Mouse (Mus musculus) liver, embryonic 16.5 days (tissue): Measurements from ENCODE around the gene Grhpr. TPM values are rescaled to one million over a fixed set of nuclear protein-coding genes. Genes with fewer than 3 reads are reported as not detected.
"Not testable (repeated sequence)": the region's sequence is repeated elsewhere in the genome, so short reads cannot be mapped to it uniquely, and the experiment has no call there.

Experiments
- ATAC-seq: fragments of 200-750 bp; cut with Nextera tagmentation; 2 replicates; pipeline ENCODE4 v1.8.0; 2017; ENCODE audit warnings: low read depth, mild to moderate bottlenecking, moderate number of reproducible peaks, moderate library complexity
- H3K27ac ChIP-seq: fragments of 300-500 bp; sonication (generic); 2 replicates; pipeline ENCODE4 v1.5.1; 2014; ENCODE audit warnings: mild to moderate bottlenecking, low read length
- H3K27me3 ChIP-seq: fragments of 300-500 bp; sonication (generic); 2 replicates; pipeline ENCODE4 v1.6.1; 2014; ENCODE audit warnings: low read depth, low read length, mixed read lengths; ENCODE audit not compliant: control insufficient read depth, insufficient read depth
- H3K36me3 ChIP-seq: fragments of 300-500 bp; sonication (generic); 2 replicates; pipeline ENCODE4 v1.6.1; 2014; ENCODE audit warnings: mild to moderate bottlenecking; ENCODE audit not compliant: control insufficient read depth, insufficient read depth
- H3K4me1 ChIP-seq: fragments of 300-500 bp; sonication (generic); 2 replicates; pipeline ENCODE4 v1.6.1; 2014; ENCODE audit warnings: low read depth, low read length, mixed read lengths; ENCODE audit not compliant: control insufficient read depth
- H3K4me2 ChIP-seq: fragments of 300-500 bp; sonication (generic); 2 replicates; pipeline ENCODE4 v1.6.1; 2014; ENCODE audit warnings: low read depth, low read length, mixed read lengths
- H3K4me3 ChIP-seq: fragments of 300-500 bp; sonication (generic); 2 replicates; pipeline ENCODE4 v1.5.1; 2014; ENCODE audit warnings: low read depth, mild to moderate bottlenecking, low read length
- H3K9ac ChIP-seq: fragments of 300-500 bp; sonication (generic); 2 replicates; pipeline ENCODE4 v1.6.1; 2014; ENCODE audit warnings: low read depth, low read length
- H3K9me3 ChIP-seq: fragments of 300-500 bp; sonication (generic); replicated peaks from 2 replicates; pipeline ENCODE4 v1.6.1; 2016; ENCODE audit warnings: low read length; ENCODE audit not compliant: control insufficient read depth
- WGBS: fragments of 180-500 bp; shearing (Covaris S2); extraction: QIAGEN DNeasy Blood & Tissue Kit; methylation state at CpG from one replicate; pipeline ENCODE4 v1.1.7; 2014; ENCODE audit not compliant: insufficient replicate concordance; 5-methylcytosine and 5-hydroxymethylcytosine counted together
- polyA plus RNA-seq: library from polyadenylated mRNA; unstranded; fragments of >200 nt; fragmentation: Nextera tagmentation; extraction: Ambion mirVana; gene quantifications from 2 replicates; pipeline ENCODE4 v1.2.1, GENCODE M21; 2015

The Grhpr gene
- polyA plus RNA-seq, 1 experiment from 2014 or later: 179 TPM

GRCm38 (mm10) chr4:44946126-44946525, 35.1 kb upstream of the Grhpr start:
- H3K27me3 ChIP-seq, H3K4me2 ChIP-seq, H3K4me1 ChIP-seq, H3K9me3 ChIP-seq, H3K27ac ChIP-seq, ATAC-seq, H3K4me3 ChIP-seq, H3K36me3 ChIP-seq, H3K9ac ChIP-seq: not testable (repeated sequence)
- 87% methylated on average over 2 of the region's 2 CpGs for WGBS

DNA sequence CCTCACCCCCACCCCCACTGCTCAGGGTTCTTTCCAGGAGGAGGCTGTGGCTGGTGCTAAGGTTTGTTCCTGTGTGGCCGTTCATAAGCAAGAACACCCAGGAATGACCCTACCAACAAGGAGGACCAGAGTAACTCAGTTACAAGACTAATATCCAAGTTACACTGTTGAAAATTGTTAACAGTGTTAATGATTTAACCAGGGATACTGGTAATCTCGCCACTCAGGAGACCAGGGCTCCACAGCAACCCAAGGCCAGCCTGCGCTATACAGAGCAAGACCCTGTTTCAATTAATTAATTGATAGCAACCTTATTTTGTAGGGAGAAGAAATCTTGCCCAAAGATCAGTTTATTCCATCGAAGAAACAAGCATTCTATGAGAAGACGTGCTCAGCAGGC, 33.7 kb upstream of the Grhpr start:
- no peaks in the 10 kb centered on the region for H3K27me3 ChIP-seq
- H3K27ac ChIP-seq: no peak overlapping the region
- peaks cover under 1% of the 10 kb centered on the region; the same call in 1 of the 2 replicates for H3K4me1 ChIP-seq
- ATAC-seq: no peak
- 74% methylated on average over 5 of the region's 5 CpGs for WGBS
- no peaks in the 10 kb centered on the region for H3K36me3 ChIP-seq
- no peak overlapping the region for H3K4me3 ChIP-seq
- H3K9ac ChIP-seq: no peak overlapping the region
- H3K9me3 ChIP-seq: no peaks in the 10 kb centered on the region
- no peak overlapping the region for H3K4me2 ChIP-seq

DNA sequence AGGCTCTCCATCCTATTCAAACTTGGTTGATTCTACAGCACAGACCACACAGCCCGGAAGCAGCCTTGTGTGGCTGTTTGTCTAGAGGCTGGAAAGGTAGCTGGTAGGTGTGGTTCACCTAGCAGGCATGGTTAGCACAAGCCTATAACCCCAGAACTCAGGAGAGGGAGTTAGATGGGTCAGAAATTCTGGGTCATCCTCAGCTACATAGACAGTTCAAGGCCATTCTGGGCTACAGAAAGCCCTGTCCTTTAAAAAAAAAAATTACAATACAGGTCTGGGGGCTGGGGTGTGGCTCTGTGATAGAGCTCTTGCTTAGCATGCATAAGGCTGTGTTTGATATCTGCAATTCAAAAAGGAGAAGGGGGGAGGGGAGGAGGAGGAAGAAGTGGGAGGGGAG, 32.9 kb upstream of the Grhpr start:
- H3K27ac ChIP-seq: no peak overlapping the region
- WGBS: 70% methylated on average over 1 of the region's 1 CpGs

DNA sequence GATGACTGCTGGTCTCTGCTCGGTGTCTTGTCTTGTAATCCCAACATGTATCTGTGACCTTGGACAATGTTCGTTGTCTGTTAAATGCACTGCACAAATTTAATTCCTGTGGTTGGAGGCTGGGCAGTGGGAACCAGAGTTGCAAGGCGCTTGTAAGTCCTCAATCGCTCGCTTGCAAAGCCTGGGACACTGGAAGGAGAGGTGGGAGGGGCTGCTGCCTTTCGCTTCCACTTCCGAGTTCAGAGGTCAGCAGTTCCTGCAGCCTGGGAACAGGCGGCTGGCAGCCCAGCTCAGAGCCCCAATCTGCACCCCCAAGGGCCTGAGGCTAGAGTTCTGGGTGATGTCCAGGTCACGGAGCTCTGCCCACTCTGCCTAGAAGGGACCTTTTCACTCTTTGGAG, 28.2 kb upstream of the Grhpr start:
- Histone ChIP-seq H3K4me2 (no peak overlapping the region), H3K27me3 (no peaks in the 10 kb centered on the region), H3K36me3 (no peaks in the 10 kb centered on the region), H3K9ac (no peak overlapping the region), H3K4me1 (no peaks in the 10 kb centered on the region), H3K4me3 (no peak overlapping the region), H3K27ac (no peak overlapping the region), H3K9me3 (no peaks in the 10 kb centered on the region)
- ATAC-seq: no peak
- 68% methylated on average over 9 of the region's 9 CpGs for WGBS

More for the DNA sequence above, 32.9 kb upstream of the Grhpr start:
- Histone ChIP-seq H3K4me1 (no peaks in the 10 kb centered on the region), H3K9ac (no peak overlapping the region), H3K4me2 (no peak overlapping the region), H3K27me3 (no peaks in the 10 kb centered on the region), H3K4me3 (no peak overlapping the region), H3K9me3 (no peaks in the 10 kb centered on the region), H3K36me3 (no peaks in the 10 kb centered on the region)
- ATAC-seq: no peak

GRCm38 (mm10) chr4:44958776-44959175, 22.4 kb upstream of the Grhpr start:
- no peak for ATAC-seq
- Histone ChIP-seq H3K4me3 (no peak overlapping the region), H3K9ac (no peak overlapping the region), H3K27ac (no peak overlapping the region), H3K4me2 (no peak overlapping the region), H3K27me3 (no peaks in the 10 kb centered on the region), H3K4me1 (no peaks in the 10 kb centered on the region), H3K9me3 (no peaks in the 10 kb centered on the region), H3K36me3 (no peaks in the 10 kb centered on the region)
- 67% methylated on average over 9 of the region's 9 CpGs for WGBS

GRCm38 (mm10) chr4:44959220-44959619, 22.0 kb upstream of the Grhpr start:
- Histone ChIP-seq H3K27me3 (no peaks in the 10 kb centered on the region), H3K9ac (no peak overlapping the region), H3K4me2 (no peak overlapping the region), H3K9me3 (no peaks in the 10 kb centered on the region), H3K4me1 (no peaks in the 10 kb centered on the region), H3K36me3 (no peaks in the 10 kb centered on the region), H3K4me3 (no peak overlapping the region), H3K27ac (no peak overlapping the region)
- 86% methylated on average over 13 of the region's 13 CpGs for WGBS
- no peak for ATAC-seq

DNA sequence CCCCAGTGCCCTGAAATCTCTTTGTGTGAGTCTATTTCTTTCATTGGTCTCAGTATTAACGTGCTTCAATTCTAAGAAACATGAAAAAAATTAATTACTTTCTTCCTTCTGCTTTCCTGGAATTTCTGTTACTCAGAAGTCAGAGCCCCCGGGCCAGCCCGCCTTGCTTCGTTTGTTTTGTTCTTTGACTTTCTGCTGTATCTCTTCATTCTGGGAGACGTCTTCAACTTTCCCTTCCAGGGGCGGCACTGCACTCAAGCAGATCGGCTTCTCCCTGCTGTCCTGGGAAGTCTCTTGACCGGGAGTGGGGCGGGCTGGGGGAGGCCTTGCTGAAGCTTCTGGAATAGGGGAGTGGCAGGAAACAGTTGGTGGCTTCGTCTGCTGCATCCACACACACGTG, 18.0 kb upstream of the Grhpr start:
- Histone ChIP-seq H3K27ac (no peak overlapping the region), H3K9me3 (no peaks in the 10 kb centered on the region), H3K27me3 (no peaks in the 10 kb centered on the region), H3K4me1 (no peaks in the 10 kb centered on the region), H3K4me3 (no peak overlapping the region), H3K36me3 (no peaks in the 10 kb centered on the region), H3K4me2 (no peak overlapping the region), H3K9ac (no peak overlapping the region)
- no peak for ATAC-seq
- 47% methylated on average over 11 of the region's 11 CpGs for WGBS

DNA sequence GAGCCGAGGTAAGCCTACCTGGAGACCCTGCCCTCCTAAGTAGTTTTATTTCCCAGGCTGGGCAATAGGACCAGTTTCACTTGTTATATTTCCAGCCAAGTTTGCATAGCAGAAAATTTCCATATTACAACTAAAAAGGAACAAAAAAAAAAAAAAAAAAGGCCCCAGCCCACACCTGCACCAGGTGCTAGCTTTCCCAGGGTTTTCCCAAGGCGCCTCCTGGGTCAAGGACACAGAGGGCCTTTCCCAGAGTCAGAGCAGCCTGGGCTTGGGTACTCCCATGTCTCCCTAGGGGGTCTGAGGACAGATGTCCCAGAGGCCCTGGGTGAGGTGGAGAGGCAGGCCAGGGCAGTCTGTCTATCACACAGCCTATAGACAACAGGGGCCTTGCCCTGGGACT, 16.0 kb upstream of the Grhpr start:
- Histone ChIP-seq H3K4me3 (no peak overlapping the region), H3K4me1 (no peaks in the 10 kb centered on the region), H3K9me3 (no peaks in the 10 kb centered on the region), H3K9ac (no peak overlapping the region), H3K27ac (no peak overlapping the region), H3K4me2 (no peak overlapping the region), H3K36me3 (no peaks in the 10 kb centered on the region), H3K27me3 (no peaks in the 10 kb centered on the region)
- WGBS: 61% methylated on average over 2 of the region's 2 CpGs
- no peak for ATAC-seq

- Histone ChIP-seq H3K36me3 (no peaks in the 10 kb centered on the region), H3K27me3 (no peaks in the 10 kb centered on the region), H3K27ac (no peak overlapping the region), H3K4me1 (no peaks in the 10 kb centered on the region; the same call in 1 of the 2 replicates), H3K4me3 (no peak overlapping the region), H3K9me3 (no peaks in the 10 kb centered on the region), H3K4me2 (no peak overlapping the region), H3K9ac (no peak overlapping the region)
- WGBS: 61% methylated on average over 3 of the region's 3 CpGs
- ATAC-seq: no peak
Observed at GRCm38 (mm10) chr4:44965736-44966135, 15.5 kb upstream of the Grhpr start.

DNA sequence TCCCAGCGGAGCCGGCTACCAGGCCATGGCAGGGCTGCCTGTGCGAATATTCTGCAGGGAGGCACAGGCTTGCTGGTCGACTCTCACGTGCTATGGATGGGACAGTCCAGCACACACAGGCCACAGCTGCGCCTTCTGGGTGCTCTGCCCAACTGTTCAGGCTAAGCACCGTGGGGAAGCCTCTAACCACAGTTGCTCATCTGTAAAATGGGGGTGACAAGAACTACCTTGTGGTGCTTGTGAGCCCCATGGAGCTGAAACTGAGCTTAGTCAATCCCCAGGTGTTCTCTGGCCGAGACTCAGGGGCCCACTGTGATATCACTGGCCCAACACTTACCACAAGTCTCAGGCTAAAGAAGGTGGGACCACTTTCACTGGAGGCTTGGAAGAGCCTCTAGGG, 13.8 kb upstream of the Grhpr start:
- no peak overlapping the region for H3K4me2 ChIP-seq
- H3K4me1 ChIP-seq: no peaks in the 10 kb centered on the region; the same call in 1 of the 2 replicates
- H3K4me3 ChIP-seq: no peak overlapping the region
- H3K36me3 ChIP-seq: no peaks in the 10 kb centered on the region
- H3K9me3 ChIP-seq: no peaks in the 10 kb centered on the region
- H3K9ac ChIP-seq: no peak overlapping the region
- H3K27me3 ChIP-seq: no peaks in the 10 kb centered on the region
- no peak overlapping the region for H3K27ac ChIP-seq
- WGBS: 67% methylated on average over 8 of the region's 8 CpGs
- ATAC-seq: no peak
